Mouse (Mus musculus): ENCODE data around the gene Chst11.

DNA sequence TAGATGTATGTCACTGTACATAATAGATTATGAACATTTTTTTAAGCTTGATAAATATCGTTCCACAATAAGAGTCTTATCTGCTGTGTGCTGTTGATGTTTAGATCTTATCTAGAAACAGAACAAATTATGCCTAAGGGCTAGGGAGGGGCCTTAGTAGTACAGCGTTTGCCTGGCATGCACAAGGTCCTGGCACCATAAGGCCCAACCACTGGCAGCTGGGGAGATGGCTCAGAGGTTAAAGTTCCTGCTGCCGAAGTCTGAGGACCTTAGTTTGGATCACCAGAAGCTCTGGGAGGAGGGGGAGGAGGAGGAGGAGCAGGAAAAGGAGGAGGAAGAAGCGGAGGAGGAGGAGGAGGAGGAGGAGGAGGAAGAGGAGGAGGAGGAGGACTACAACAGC lies 135.6 kb downstream of the Chst11 start:
- no peak for TF ChIP-seq CTCF (IDR thresholded peaks at IDR 0.05 in 2 of 3, conservative IDR thresholded peaks at IDR 0.05 in 1 of 3; ENCODE audit: control insufficient read depth in 1 of 3, insufficient read depth in 1 of 3, low read depth in 2 of 3, low read length in 3 of 3, poor library complexity in 1 of 3, severe bottlenecking in 1 of 3)
- 0 out of 2 replicates have a peak, but pooled peaks have one; percentile 56 for TF ChIP-seq GATA1 (IDR thresholded peaks at IDR 0.05; ENCODE audit: low read depth, low read length)
- no peak for TF ChIP-seq POLR2AphosphoS2 (IDR thresholded peaks at IDR 0.05; ENCODE audit: low read length)
- TF ChIP-seq MEF2A (IDR thresholded peaks at IDR 0.05; ENCODE audit: extremely low read depth, insufficient replicate concordance, low read depth, low read length, poor library complexity, severe bottlenecking): no peak
- no peak for TF ChIP-seq E2F4 (IDR thresholded peaks at IDR 0.05; ENCODE audit: borderline replicate concordance, low read depth, low read length)
- no peak for TF ChIP-seq JUND (IDR thresholded peaks at IDR 0.05; ENCODE audit: low read depth, low read length)
- TF ChIP-seq TCF12 (IDR thresholded peaks at IDR 0.05; ENCODE audit: low read depth, low read length): no peak
- no peak for TF ChIP-seq KAT2A (conservative IDR thresholded peaks at IDR 0.05; ENCODE audit: low read depth, low read length)
- no peak for TF ChIP-seq ZMIZ1 (IDR thresholded peaks at IDR 0.05; ENCODE audit: low read depth, low read length)
- TF ChIP-seq NRF1 (IDR thresholded peaks at IDR 0.05; ENCODE audit: insufficient read depth, low read depth, low read length, poor library complexity, severe bottlenecking): no peak
